Mouse (Mus musculus) intestine, embryonic 16.5 days (tissue): Measurements from ENCODE around the gene Crybg1. TPM values are rescaled to one million over a fixed set of nuclear protein-coding genes. Genes with fewer than 3 reads are reported as not detected.

Experiments used
- ATAC-seq: fragments of 200-750 bp; cut with Nextera tagmentation; 2 replicates; pipeline ENCODE4 v1.8.0; 2017; ENCODE audit warnings: moderate TSS enrichment, moderate library complexity
- H3K27ac ChIP-seq: fragments of 300-500 bp; sonication (generic); 2 replicates; pipeline ENCODE4 v1.5.1; 2014; ENCODE audit warnings: mild to moderate bottlenecking, low read length
- H3K27me3 ChIP-seq: fragments of 300-500 bp; sonication (generic); replicated peaks from 2 replicates; pipeline ENCODE4 v1.6.1; 2014; ENCODE audit warnings: low read length, control low read depth, mixed read lengths; ENCODE audit not compliant: control insufficient read depth, insufficient read depth
- H3K36me3 ChIP-seq: fragments of 300-500 bp; sonication (generic); 2 replicates; pipeline ENCODE4 v1.6.1; 2014; ENCODE audit warnings: low read length, control low read depth; ENCODE audit not compliant: control insufficient read depth, insufficient read depth
- H3K4me1 ChIP-seq: fragments of 300-500 bp; sonication (generic); 2 replicates; pipeline ENCODE4 v1.6.1; 2014; ENCODE audit warnings: low read length, control low read depth, mixed read lengths; ENCODE audit not compliant: control insufficient read depth, insufficient read depth
- H3K4me2 ChIP-seq: fragments of 300-500 bp; sonication (generic); 2 replicates; pipeline ENCODE4 v1.6.1; 2014; ENCODE audit warnings: low read depth, low read length, control low read depth
- H3K4me3 ChIP-seq: fragments of 300-500 bp; sonication (generic); 2 replicates; pipeline ENCODE4 v1.5.1; 2014; ENCODE audit warnings: mild to moderate bottlenecking, low read length
- H3K9ac ChIP-seq: fragments of 300-500 bp; sonication (generic); 2 replicates; pipeline ENCODE4 v1.6.1; 2014; ENCODE audit warnings: low read depth, low read length
- H3K9me3 ChIP-seq: fragments of 300-500 bp; sonication (generic); 2 replicates; pipeline ENCODE4 v1.6.1; 2016; ENCODE audit warnings: low read length, control low read depth; ENCODE audit not compliant: control insufficient read depth
- WGBS: fragments of 180-500 bp; shearing (Covaris S2); extraction: QIAGEN DNeasy Blood & Tissue Kit; methylation state at CpG from one replicate; pipeline ENCODE4 v1.1.7; 2014; 5-methylcytosine and 5-hydroxymethylcytosine counted together
- polyA plus RNA-seq: library from polyadenylated mRNA; unstranded; fragments of >200 nt; fragmentation: Nextera tagmentation; extraction: Ambion mirVana; gene quantifications from 2 replicates; pipeline ENCODE4 v1.2.1, GENCODE M21; 2015

The Crybg1 gene
- polyA plus RNA-seq, 1 experiment from 2014 or later, result 0.72 TPM

DNA sequence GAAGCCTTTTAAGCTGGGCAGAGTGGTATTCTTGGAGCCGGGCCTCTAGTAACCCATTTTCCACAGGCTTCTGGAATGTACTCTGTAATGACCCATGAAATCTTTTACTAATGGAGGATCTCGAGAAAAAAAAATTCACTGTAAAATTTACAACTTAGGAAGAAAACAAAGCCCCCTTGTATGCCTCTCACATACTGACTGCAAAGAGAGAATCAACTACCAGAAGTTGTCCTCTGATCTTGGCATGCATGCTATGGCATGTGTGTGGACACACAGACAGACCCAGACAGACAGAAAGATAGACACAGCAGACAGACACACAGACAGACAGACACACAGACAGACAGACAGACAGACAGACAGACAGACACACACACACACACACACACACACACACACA, 8.8 kb upstream of the Crybg1 start:
- no peak overlapping the region for H3K4me2 ChIP-seq
- no peak for ATAC-seq
- no peaks in the 10 kb centered on the region for H3K36me3 ChIP-seq
- WGBS, result 60% methylated on average over 2 of the region's 2 CpGs
- no peaks in the 10 kb centered on the region for H3K9me3 ChIP-seq
- H3K9ac ChIP-seq, result no peak overlapping the region
- H3K4me1 ChIP-seq, result no peaks in the 10 kb centered on the region
- no peak overlapping the region for H3K4me3 ChIP-seq
- H3K27ac ChIP-seq, result no peak overlapping the region
- no peaks in the 10 kb centered on the region for H3K27me3 ChIP-seq

DNA sequence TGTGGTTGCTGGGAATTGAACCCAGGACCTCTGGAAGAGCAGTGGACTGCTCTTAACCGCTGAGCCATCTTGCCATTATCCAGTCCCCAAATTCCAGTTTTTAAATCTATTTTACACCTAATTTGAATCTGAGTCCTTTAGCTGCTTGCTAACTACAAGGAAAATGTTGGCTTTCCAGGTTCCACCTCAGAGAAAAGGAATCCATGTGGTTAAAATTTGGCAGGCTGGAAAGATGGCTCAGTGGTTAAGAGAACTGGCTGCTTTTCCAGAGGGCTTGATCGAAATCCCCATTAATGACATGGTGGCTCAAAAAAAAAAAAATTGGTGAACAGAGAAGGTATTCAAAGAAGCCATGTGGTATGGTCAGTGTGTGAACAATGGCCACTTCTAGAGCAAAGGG, 1.8 kb upstream of the Crybg1 start:
- Histone ChIP-seq H3K4me1 (peaks cover 4% of the 10 kb centered on the region; the same call in 1 of the 2 replicates), H3K9me3 (no peaks in the 10 kb centered on the region), H3K4me3 (no peak overlapping the region), H3K27ac (no peak overlapping the region), H3K36me3 (no peaks in the 10 kb centered on the region), H3K27me3 (no peaks in the 10 kb centered on the region), H3K9ac (no peak overlapping the region), H3K4me2 (no peak overlapping the region)
- no peak for ATAC-seq
- 96% methylated on average over 2 of the region's 2 CpGs for WGBS

DNA sequence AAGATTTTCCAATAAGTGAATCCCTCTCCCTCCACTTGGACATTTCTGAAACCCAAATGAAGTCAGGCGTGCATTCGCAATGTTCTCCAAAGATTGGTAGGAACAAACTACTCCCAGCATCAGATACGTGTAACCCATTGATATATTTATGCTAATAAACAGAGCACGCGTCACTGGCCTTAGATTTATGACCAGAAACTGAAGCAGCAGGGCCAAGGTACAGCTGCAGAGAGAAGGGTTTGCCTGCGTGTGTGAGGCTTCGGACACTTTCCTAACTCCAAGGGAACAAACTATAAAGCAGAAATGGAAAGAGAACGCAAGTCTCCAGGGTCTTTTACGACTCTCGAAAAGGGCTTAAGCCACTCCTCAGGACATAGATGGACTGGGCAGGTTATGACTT, 5.3 kb downstream of the Crybg1 start:
- WGBS, result 46% methylated on average over 10 of the region's 10 CpGs
- H3K4me2 ChIP-seq, result peak overlapping the region; percentile 32; the same call in 1 of the 2 replicates
- ATAC-seq, result peak; percentile 67; the same call in 1 of the 2 replicates

DNA sequence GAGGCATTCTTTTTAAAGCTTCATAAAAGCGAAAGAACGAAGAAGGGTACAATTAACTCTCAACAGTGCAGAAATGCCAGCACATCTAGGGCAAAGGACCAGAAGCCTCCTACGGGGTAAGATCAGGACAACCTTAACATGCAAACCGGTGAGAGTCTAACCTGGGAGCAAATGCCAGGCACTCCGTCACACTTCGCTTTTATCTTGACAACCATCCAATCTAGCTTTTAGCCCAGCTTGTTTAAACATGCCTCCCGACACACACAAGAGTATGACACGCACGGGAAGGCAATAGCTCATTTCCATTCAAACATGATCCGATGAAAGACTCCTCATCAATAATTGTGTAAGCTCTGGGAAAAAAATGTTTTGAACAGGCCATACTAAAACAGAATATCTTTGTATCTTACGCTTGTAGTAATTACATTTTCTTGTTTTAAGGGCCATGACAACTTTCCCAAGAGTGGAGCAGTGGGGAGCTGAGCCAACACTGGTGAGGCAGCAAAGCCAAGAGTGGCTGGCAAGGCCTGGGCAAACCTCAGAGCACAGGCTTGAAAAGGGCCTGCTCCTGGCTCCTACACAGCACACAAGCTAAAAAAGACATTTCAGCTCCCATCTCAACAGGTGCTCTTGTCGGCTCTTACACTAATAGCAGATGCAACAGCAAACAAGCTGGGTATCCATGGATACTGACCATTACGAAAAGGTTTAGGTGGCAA, 10.4 kb downstream of the Crybg1 start:
- no peak for ATAC-seq
- Histone ChIP-seq H3K9ac (no peak overlapping the region), H3K4me3 (no peak overlapping the region), H3K36me3 (no peaks in the 10 kb centered on the region), H3K27me3 (no peaks in the 10 kb centered on the region), H3K27ac (no peak overlapping the region), H3K9me3 (no peaks in the 10 kb centered on the region), H3K4me1 (no peaks in the 10 kb centered on the region), H3K4me2 (no peak overlapping the region)
- WGBS, result 72% methylated on average over 13 of the region's 13 CpGs

More for the DNA sequence above, 5.3 kb downstream of the Crybg1 start:
- Histone ChIP-seq H3K27ac (no peak overlapping the region), H3K4me3 (no peak overlapping the region), H3K27me3 (no peaks in the 10 kb centered on the region), H3K9me3 (no peaks in the 10 kb centered on the region), H3K9ac (no peak overlapping the region), H3K36me3 (no peaks in the 10 kb centered on the region), H3K4me1 (no peaks in the 10 kb centered on the region)

DNA sequence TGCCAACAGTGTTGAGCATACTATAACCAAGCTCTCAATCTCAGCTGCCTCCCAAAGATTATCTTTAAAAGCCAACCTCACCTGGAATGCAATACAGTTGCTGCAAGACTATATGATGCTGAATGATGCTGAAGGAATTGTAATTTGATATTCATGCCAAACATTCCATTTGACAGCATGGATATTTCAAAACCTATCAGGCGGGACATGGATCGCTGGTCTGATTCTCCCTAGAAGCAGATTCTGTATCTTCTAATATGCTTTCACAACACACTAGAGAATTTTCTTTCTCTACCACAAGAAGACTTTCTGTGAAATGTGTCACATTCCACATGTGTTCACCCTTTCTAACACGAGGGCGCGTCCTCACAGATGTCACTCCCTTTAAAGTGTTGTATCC, 22.6 kb downstream of the Crybg1 start:
- no peak for ATAC-seq
- H3K9ac ChIP-seq, result no peak overlapping the region

DNA sequence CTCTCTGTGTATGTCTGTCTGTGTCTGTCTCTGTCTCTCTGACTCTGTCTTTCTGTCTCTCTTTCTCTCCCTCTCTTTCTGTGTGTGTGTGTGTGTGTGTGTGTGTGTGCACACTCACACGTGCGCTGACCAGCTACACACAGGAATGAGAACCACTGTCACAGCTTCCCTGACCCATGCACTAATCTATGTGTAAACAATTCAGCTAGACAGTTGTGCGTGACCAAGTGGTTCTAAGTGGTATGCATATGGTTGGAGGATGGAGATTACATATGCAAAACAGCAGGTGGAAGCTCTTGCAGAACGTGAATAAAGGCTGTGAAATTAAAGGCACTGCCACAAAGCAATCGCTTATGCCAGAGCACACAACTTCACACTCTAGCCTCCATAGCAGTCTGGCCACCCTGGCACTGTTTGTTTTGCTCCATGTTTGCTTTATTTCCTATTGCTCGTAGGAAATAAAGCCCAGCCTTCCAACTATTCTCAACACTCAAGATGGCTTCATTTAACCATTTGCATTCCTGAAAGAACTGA, 24.2 kb downstream of the Crybg1 start:
- Histone ChIP-seq H3K4me2 (no peak overlapping the region), H3K9ac (no peak overlapping the region), H3K4me3 (no peak overlapping the region), H3K9me3 (no peaks in the 10 kb centered on the region), H3K36me3 (no peaks in the 10 kb centered on the region), H3K27me3 (no peaks in the 10 kb centered on the region), H3K4me1 (peaks cover 5% of the 10 kb centered on the region; the same call in 1 of the 2 replicates), H3K27ac (no peak overlapping the region)
- ATAC-seq, result no peak
- WGBS, result 43% methylated on average over 6 of the region's 6 CpGs

More for the DNA sequence above, 22.6 kb downstream of the Crybg1 start:
- WGBS, result 82% methylated on average over 5 of the region's 5 CpGs
- Histone ChIP-seq H3K27me3 (no peaks in the 10 kb centered on the region), H3K4me3 (no peak overlapping the region), H3K4me1 (no peaks in the 10 kb centered on the region), H3K36me3 (no peaks in the 10 kb centered on the region), H3K4me2 (no peak overlapping the region), H3K27ac (no peak overlapping the region), H3K9me3 (no peaks in the 10 kb centered on the region)

DNA sequence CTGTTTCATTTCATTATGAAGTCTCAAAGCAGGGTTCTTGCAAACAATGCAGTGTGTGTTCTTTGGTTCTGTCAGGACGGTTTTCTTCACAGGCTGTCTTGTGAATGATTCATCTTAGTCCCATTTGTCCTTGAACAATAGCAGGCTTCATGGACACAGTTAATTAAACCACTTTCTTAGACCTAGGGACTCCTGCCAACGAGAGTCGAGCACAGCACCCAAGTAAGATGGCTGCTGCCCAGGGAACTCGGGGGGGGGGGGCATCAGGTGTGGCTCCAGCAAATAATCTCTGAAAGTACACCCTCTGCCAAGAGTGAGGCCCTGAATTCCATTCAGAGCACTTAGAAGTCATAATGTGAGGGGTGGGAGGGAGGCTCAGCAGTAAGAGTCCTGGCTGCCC, 30.0 kb downstream of the Crybg1 start:
- ATAC-seq, result no peak
- WGBS, result 59% methylated on average over 4 of the region's 4 CpGs
- Histone ChIP-seq H3K27me3 (no peaks in the 10 kb centered on the region), H3K4me1 (peaks cover 8% of the 10 kb centered on the region; the same call in 1 of the 2 replicates), H3K4me2 (no peak overlapping the region), H3K9ac (no peak overlapping the region), H3K4me3 (no peak overlapping the region), H3K36me3 (no peaks in the 10 kb centered on the region), H3K9me3 (no peaks in the 10 kb centered on the region), H3K27ac (no peak overlapping the region)

DNA sequence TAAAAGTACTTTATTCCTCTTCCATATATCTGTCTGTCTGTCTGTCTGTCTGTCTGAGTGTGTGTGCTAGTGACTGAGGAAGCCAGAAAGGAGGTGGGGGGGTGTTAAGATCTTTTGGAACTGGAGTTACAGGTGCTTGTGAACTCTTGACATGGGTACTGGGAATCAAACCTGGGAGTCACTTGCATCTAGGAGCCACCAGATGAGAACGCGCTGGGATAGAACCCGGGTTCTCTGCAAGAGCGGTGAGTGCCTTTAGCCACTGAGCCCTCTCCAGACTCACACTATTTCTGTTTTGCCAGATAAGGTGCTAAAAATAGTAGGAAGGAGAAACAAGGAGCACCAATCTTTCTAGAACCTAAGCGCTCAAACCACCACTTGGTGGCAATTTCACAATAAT, 31.9 kb downstream of the Crybg1 start:
- ATAC-seq, result no peak
- no peaks in the 10 kb centered on the region for H3K36me3 ChIP-seq
- no peak overlapping the region for H3K9ac ChIP-seq
- H3K27me3 ChIP-seq, result no peaks in the 10 kb centered on the region
- H3K4me1 ChIP-seq, result peaks cover 8% of the 10 kb centered on the region; the same call in 1 of the 2 replicates
- WGBS, result 89% methylated on average over 5 of the region's 5 CpGs
- no peak overlapping the region for H3K27ac ChIP-seq
- no peak overlapping the region for H3K4me3 ChIP-seq
- no peak overlapping the region for H3K4me2 ChIP-seq
- H3K9me3 ChIP-seq, result no peaks in the 10 kb centered on the region

DNA sequence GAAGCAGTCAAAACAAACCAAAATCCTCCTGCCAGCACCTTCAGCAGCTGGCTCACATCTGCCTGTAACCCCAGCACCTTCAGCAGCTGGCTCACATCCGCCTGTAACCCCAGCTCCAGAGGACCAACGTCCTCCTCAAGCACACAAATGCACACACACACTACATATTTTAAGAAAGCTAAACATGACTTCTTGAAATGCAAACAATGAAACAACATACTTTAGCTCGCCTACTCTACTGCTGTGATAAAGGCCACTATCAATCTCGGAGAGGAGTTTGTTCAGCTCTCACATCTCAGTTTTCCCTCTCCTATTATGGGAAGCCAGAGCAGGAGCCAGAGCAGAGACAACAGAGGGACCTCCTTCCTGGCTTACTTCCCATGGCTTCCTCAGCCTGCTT, 34.0 kb downstream of the Crybg1 start:
- no peaks in the 10 kb centered on the region for H3K9me3 ChIP-seq
- H3K36me3 ChIP-seq, result no peaks in the 10 kb centered on the region
- no peak overlapping the region for H3K9ac ChIP-seq
- H3K4me1 ChIP-seq, result 0 out of 2 replicates have a peak, but pooled peaks cover 3% of the 10 kb centered on the region
- 25% methylated on average over 4 of the region's 4 CpGs for WGBS
- no peak overlapping the region for H3K27ac ChIP-seq
- ATAC-seq, result peak; percentile 30; the same call in 1 of the 2 replicates
- no peak overlapping the region for H3K4me2 ChIP-seq
- H3K4me3 ChIP-seq, result no peak overlapping the region
- H3K27me3 ChIP-seq, result no peaks in the 10 kb centered on the region
